Mouse (Mus musculus): ENCODE data around the gene Oxct2b.
"Not testable (repeated sequence)": the region's sequence is repeated elsewhere in the genome, so short reads cannot be mapped to it uniquely, and the experiment has no call there.

Oxct2b gene

DNA sequence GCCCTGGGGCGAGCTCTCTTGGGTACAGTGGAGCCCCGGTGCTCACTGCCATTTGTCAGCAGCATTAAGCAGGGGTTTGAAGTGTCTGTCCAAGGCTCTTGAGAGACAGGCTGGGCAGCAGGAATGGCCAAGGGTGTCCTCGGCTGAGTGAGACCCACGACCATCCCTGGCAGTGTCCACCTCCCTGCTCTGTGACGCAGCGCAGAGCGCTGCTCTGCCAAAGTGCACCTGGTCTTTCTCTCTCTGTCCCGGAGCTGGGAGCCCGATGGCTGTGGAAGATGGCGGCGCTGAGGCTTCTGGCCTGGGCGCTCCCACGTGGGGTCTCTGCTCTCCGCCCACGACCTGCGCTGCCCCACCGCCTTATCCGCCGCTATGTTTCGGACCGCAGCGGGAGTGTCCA lies at the start of gene Oxct2b:
Gene Oxct2b (plus strand): TSS at position 256 of the 400 bp plus-strand sequence.
- no peak for DNase-seq

DNA sequence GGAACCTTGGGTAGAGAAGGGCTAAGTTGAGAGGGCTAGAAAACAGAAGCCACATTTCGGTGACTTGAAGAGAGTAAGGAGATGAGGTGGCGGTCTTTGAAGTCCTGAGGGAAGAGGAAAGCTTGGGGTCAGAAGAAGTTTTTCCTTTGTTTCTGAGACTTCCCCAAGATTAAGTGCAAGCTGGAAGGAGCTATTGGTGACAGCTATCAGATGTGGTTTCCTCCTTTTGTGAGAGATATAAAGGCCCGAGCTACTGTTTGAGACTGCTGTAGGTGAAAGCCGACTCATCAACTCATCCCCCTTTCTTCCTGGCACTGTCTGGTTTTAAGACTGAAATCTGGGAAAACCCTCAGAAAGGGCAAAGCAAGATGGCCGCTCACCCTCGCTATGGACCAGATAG lies 47.4 kb upstream of the Oxct2b start:
- DNase-seq, result no peak

DNA sequence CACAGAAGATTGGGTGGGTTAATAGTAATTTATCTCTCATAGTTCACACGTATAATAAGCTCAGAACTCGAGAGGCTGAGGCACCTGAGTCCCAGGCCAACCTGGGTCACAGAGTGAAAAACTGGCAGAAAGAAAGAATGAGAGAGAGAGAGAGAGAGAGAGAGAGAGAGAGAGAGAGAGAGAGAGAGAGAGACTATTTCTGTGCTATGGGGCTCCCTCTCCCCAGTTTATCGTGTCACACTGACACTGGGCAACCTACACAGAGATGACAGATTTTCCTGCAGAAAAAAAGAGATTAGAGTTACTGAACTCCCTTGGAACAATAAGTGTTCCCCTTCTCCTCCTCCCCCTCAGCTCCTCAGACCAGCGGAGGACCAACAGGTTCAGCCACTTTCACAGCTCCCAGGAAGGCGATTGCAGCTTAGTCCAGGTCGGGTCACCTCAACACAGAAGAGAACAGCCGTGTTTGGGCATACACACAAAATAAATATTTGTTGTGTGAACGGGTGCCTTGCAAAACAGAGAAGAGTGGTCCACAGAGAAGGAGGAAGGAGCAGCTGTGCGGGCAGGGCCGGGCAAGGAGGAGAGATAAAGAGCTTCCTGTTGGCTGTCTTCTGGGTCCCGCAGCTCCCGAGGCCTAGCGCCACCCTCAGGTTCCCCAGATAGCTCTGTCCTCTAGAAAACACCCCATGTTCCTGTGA lies 44.6 kb upstream of the Oxct2b start:
- DNase-seq, result no peak

DNA sequence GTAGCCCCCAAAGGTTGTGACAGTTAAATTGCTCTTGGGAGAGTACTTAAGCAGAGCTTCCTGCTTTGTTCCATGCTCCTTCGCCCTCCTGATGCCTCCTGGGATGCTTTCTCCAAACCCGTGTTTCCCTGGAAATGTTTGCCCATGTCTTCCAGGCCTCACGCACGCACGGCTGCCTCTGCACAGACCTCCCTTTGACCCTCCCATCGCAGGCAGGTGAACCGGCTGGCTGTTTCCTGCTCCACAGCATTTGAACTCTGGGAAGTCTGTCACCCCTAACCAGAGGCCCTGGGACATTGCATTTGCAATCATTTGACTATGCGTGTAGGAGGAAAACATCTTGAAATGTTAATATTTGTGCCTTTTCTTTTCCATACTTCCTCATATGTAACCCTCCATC lies 39.1 kb upstream of the Oxct2b start:
- no peak for DNase-seq

DNA sequence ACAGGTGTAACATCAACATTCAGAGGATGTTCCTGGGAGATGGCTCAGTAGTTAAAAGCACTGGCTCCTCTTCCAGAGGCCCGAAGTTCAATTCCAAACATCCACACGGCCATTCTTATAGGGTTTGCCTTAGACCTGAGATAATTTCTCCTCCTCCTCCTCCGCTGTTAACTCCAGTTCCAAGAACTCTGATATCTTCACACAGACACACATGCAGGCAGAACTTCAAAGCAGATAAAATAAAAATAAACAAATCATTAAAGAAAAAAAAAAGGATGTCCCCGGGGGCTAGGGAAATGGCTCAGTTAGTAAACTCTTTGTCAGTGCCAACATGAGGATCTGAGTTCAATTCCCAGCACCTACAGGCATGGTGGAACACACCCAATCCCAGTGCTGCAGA lies 37.8 kb upstream of the Oxct2b start:
- no peak for DNase-seq

DNA sequence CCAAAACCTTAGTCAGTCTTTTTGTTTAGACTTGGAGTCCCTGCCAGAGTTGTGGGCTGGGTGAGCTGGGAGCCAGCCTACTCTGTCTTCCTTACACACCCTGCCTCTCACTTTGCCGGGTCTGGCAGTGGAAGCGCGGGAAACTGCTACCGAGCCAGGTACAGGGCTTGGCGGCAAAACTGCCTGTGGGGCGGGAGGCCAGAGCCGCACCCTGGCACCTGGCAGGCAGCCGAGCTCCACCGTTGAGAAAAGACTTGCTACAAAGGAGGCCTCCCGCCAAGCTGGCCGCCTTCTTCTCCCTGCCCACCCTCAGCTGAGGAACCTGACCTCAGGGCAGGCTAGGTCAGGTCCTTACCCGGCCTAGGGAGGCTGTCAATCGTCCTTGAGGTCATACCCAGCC lies 35.3 kb upstream of the Oxct2b start:
- no peak for DNase-seq

DNA sequence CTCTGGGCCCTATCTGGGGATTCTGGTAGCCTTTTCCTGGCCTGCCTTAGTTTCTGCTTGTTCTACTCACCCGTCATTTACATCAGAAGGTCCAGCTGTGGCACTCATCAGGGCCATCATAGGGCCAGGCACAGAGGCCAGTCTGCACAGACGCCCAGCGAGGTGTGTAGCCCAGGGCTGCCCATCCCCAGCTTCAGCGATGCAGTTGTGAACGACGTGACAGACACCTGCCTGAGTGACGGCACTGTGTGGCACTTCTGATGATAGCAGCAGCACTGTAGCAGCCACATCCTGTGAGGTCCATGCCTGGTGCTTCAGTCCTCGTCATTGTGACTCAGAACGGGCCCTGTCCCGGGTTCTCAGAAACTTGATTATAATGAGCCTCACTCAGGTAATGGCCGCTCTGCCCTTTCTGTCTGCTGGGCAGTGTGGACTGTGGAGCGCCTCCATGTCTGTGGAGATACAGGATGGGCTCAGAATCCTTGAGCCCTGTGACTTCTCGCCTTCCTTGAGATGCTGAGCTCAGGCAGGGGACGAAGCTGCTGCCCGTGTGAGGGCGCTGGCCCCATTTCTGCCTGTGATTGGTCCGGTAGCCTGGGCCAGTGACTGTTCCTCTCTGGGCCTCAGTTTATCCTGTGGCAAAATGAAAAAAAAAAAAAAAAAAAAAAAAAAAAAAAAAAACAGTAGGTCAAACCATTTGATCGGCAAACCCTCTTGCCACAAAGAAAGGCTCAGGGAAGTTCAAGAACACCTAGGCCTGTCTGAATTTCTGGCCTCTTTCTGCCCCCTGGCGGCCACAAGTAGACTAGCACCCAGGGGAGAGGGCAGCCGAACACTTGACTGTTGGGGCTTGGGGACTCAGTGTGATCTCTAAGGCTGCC lies 33.5 kb upstream of the Oxct2b start:
- DNase-seq, result no peak

DNA sequence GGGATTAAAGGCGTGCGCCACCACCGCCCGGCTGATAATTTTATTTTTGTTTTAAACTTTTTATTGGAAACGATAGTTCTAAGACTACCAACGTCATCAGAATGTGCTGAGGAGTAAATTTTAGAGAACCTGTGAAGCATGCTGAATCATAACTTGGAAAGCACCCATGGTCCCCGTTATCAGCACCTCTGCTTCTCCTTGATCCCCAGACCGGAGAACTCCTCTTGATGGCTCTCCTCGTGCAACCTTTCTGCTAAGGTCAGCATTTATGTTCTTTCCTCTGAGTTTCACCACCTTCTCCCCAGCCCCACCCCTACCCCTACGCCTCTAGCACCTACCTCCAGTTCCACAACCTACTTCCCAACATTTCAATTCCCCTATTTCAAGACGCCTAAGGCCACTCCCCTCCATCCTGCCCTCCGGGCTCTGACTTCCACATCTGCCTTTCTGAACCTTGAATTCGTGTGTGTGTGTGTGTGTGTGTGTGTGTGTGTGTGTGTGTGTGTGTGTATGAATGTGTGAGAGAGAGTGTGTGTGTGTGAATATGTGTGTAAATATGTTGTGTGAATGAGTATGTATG lies 32.7 kb upstream of the Oxct2b start:
- no peak for DNase-seq

DNA sequence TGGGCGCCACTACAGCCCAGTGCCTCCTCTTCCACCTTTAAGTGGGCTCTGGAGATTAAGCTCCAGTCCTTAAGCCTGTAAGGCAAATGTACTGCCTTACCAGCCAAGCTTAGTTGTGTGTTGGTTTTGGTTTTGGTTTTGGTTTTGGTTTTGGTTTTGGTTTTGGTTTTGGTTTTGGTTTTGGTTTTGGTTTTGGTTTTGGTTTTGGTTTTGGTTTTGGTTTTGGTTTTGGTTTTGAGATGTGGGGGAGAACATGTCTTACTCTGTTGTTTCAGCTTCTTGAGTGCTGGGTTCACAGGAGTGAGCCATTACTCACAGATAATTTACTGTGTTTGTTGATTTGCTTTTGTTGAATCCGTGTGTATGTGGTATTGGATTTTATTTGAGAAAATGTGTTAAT lies 30.8 kb upstream of the Oxct2b start:
- DNase-seq, result no peak

DNA sequence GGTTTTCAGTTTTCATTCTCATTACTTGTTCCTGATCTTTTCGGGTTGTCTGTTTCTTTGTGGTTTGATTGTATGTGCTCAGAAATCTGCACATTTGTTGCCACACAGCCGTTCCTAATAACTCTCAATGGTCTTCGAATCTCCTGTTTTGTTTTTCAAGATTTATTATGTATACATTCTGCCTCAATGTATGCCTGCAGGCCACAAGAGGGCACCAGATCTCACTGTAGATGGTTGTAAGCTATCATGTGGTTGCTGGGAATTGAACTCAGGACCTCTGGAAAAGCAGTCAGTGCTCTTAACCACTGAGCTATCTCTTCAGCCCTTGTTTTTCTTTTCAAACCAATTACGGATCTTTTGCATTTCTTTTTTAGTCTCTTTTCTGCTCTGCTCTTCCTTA lies 29.7 kb upstream of the Oxct2b start:
- DNase-seq, result no peak

DNA sequence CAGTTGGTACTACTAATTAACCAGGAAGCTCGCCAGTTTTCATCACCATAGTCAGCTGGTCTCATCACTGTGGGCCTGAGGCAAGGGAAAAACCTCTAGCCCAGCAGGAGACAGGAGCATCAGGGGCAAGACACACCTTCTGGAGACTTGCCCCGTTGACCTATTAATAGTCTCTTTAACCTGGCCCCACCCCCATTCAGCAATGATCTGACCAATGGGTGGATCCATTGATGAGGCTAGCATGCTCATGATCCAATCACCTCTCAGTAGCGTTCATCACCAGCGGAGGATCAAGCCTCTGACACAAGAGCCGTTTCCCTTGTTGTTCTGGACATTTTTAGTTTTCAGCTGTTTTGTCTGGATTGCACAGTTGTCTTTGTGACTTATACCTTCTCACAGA lies 23.4 kb upstream of the Oxct2b start:
- no peak for DNase-seq

DNA sequence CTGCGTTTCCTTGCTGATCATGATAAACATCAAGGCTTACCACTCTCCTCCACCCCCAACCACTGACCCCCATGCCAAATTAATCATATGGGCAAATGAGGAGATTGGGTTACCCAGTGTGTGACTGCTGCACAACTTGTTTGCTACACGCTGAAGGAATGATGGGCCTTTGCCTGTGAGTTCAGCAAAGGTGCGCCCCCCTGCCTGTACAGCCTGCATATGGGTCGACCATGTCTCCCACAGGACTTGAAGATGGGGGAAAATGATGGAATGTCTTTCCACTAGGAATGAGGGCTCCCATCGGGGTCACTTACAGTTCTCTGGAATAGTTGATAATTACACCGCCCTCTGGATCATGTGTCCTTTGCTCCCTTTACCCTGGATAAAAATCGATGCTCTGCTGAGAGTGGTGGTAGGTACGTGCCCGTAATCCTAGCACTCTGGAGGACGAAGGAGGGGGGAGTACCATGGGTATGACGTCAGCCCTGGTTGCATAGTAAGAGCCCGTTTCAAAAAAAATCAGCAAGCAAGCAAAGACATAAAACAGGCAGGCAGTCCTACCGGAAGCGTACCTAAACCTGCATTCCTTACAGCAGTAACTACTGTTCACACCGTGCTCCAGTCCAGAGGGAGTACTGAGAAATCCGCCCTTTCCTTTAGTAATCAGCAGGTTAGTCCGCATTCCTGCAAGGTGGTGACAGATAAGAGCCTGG lies 22.8 kb upstream of the Oxct2b start:
- no peak for DNase-seq

DNA sequence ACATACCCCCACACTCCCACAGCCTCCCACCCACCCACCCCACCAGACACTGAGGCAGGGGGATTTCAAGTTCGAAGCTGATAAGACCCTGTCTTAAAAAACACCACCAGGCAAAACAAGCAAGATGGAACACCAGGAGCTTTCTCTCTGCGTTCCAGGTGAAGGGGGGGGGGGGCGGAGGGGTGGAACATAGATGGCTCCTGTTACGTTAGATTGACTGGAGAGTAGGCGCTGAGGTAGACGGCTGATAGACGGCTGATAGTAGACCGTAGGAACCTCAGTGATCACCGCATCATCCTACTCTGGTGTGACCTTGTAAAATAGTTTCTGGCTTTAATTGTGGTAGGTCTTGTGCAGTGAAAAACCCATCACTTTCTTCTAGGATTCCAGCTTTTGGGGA lies 22.2 kb upstream of the Oxct2b start:
- DNase-seq, result no peak

DNA sequence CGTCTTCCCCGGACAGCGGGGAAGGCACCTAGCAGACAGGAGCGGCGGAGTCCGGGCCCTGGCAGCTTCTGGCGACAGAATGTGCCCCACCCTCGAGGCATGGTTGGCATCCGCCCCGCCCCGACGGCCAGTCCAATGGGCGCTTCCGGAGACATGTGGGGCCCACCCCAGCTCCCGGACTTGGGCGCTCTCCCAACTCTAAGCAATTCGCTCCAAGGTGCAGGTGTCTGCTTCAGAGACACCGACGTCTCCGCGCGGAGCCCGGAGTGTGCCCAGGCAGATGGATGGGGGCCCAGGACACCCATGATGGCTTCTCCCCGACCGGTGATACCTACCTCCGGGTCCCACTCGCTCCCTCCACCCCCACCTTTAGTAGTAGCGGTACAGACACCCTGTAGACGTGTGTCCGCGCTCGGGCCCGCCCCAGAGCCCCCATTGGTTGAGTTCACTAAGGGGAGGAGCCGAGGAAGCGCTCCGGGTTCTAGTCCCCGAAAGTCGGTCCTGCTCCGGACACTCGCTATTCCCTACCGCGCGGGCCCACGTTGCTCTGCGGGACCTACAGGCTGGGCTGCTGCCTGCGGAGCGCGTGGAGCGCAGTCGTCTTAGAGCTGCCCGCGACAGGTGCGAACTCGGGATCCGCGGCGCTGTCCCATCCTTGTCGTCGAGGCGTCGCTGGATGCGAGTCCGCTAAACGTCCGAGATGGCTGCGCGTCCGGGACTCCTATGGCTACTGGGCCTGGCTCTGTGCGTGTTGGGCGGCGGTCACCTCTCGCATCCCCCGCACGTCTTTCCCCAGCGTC lies 11.2 kb upstream of the Oxct2b start, which contains the start of gene Bmp8b:
Gene Bmp8b (plus strand): TSS at position 515 of the 800 bp plus-strand sequence.
- DNase-seq, result no peak

DNA sequence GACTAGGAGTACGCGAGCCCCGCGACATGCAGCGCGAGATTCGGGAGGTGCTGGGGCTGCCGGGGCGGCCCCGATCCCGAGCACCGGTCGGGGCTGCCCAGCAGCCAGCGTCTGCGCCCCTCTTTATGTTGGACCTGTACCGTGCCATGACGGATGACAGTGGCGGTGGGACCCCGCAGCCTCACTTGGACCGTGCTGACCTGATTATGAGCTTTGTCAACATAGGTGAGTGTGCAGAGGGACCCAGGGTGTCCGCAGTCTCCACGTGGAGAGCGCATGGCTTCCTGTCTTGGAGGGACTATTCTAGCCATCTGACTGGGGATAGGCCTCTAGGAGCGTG lies 10.6 kb upstream of the Oxct2b start:
- no peak for DNase-seq

DNA sequence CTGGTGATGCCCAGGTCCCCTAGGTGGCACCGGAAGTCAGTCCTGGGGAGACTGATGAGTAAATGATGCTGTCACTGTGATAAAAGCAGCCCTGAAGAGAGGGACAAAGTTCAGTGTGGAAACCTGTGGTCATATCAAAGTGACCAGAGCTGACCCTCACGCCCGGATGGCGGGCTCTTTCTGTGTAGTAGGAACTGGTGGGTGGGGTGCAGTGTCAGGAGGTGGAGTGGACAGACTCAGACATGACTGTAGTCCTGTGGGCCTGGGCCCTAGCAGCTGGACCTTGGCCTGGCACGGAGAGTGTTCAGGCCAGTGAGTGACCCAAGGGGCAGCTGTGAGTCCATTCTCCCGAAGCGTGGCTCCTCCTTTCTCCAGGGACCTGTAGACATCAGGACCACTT lies 10.1 kb upstream of the Oxct2b start:
- DNase-seq, result not testable (repeated sequence)

DNA sequence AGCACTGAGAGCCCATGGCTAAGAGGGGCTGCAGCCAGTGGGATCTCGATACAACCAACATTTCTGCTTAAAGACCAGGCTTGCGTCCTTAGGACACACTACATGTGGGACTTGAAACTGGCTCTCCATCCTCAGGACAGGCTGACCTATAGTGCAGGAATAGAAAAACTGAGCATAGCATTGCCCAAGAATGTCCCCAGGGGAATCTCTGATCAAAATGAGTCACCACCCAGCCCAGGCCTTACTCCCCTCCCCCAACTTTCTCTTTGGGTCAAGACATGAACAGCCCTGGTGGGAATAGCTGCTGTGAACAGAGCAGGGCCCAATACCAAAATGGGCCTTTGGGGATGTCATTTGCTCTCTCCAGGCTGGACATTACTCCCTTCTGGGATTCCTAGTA lies 9.2 kb upstream of the Oxct2b start:
- no peak for DNase-seq

DNA sequence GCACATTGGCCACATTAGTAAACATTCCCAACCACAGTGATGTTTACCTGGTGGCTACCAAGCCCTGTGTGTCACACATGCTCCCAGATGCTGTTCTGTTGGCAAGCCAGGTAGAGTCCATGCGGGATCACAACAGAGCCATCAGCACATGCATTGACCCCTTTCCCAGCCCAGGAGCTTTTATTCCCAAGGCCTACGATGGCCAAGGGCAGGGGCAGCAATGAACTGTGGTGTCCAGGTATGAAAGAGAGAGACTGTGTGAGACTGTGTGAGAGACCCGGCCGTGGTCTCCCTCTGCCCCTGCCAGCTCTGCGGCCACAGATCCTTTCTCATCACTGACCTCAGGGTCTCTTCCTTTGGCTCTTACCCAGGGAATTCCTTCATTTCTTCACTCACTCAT lies 8.0 kb upstream of the Oxct2b start:
- DNase-seq, result no peak

DNA sequence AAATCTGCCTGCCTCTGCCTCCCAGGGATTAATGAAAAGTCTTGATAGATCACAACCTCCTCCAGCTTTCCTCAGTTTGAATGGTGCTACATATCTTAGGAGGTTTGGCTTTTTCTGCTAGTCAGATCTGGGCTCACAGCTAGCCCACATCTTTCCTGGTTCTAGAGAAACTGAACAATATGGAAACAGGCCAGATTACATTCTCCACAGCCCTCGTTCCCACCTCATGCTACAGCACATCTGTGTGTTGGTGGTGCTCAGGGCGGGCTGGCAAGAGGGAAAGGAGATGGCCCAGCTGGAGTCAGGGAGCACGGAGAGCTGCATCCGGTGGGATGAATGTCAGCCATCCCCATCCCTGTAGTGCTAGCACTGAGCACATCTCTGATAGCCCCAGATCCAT lies 5.3 kb upstream of the Oxct2b start:
- DNase-seq, result no peak

DNA sequence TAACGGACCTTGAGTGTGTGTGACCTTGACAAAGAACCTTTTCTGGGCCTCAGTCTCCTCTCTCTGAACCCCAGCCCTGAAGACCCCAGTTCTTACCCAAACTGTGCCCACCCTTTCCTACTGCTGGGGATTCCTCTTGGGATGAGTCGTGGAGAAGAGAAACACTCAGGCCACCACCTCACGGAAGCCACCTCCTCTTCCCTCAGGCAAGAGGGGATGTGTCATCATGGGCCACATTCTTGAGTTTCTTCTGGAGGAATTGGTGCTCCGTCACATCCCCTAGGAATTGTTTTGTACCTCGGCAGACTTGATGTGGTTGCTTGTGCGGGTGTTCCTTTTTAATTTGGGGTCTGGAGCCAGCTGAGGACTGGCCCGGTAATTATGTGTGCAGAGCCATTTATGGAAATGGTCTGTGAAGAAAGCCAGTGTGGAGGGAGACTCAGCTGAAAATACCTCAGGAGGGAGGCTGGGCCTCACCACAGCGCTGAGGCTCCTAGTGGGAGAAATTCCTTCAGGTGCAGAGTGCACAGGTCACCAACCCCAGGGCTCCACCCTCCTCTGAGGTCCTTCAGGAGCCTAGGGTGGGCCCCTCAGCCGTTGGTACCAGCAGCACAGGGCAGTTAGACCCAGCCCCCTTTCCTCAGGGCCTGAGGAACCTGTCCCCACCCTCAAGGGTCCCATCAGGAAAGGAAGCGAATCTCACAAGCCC lies 4.6 kb upstream of the Oxct2b start:
- not testable (repeated sequence) for DNase-seq

DNA sequence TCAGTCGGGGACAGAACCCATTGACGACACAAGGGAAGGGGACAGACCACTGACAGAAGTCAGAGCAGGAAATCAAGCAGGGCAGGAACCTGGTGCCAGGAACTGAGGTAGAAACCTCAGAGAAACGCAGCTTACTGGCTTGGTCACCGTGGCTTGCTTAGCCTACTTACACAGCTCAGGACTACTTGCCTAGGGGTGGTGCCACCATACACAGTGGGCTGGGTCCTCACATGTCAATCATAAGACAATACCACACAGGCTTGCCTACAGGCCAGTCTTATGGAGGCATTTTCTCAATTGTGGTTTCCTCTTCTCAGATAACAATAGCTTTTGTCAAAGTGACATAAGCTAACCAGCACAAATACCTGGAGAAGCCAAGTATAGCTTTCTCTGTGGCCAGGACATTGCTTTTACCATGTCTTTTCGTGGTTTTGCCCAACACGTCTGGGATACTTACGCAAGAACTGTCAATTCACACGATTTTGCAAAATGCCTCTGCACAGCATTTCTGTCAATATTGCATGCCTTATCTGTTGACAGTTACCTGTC lies 3.8 kb upstream of the Oxct2b start:
- no peak for DNase-seq

DNA sequence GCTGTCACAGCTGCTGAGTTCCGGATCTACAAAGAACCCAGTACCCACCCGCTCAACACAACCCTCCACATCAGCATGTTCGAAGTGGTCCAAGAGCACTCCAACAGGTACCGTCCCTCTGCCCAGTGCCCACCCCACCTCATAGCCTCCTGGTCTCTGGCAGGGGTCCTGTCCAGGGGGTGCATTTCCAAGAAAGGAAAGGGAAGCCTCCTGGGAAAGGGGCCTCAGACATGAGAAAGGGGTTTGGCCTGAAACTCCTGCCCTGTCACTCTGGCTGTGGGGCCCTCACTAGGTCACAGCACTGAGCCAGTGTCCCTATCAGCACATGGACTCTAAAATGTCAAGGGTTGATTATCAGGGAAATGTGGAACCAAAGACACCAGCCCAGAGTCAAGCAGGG lies 1.4 kb upstream of the Oxct2b start:
- DNase-seq, result not testable (repeated sequence)

Data from layer of hippocampus, adult 9-11 months (tissue).